Mouse (Mus musculus): ENCODE results near the gene Dhx57.

- TF ChIP-seq CTCF (IDR thresholded peaks at IDR 0.05) (peak; percentile 56), EP300 (IDR thresholded peaks at IDR 0.05) (no peak)
These were observed 42.1 kb upstream of the Dhx57 start for GRCm38 (mm10) chr17:80332386-80332785.
